Mouse (Mus musculus) cerebellum, adult 18-20 months (tissue): Measurements from ENCODE around the gene Rpia.

Experiments used
- DNase-seq, 2 experiments: peaks; one replicate each; pipeline ENCODE4 v3.0.0; 2021

Rpia gene

GRCm38 (mm10) chr6:70749750-70750149, 42.3 kb downstream of the Rpia start:
- DNase-seq = no peak

DNA sequence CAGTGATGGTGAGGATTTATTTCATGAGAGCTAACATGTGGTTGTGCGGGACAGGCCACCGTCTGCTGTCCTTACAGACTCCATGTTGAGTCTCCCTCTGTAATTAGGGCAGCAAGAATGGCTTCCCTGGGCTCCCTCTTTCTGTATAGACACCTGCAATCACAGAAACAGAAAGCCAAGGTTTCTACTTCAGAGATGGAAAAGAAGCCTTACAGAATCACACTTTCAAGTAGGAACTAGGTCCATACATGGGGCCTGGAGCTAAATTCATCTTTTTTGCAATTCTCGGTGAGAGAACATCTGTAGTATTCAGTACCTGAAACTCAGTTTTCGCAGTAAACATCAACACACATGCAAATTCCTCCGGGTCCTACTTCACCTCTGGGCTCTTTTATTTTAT, 44.3 kb downstream of the Rpia start:
- no peak for DNase-seq

GRCm38 (mm10) chr6:70743902-70744301, 48.1 kb downstream of the Rpia start:
- DNase-seq = no peak

GRCm38 (mm10) chr6:70742833-70743232, 49.2 kb downstream of the Rpia start:
- no peak for DNase-seq

GRCm38 (mm10) chr6:70740535-70740934, 51.5 kb downstream of the Rpia start:
- DNase-seq = no peak

DNA sequence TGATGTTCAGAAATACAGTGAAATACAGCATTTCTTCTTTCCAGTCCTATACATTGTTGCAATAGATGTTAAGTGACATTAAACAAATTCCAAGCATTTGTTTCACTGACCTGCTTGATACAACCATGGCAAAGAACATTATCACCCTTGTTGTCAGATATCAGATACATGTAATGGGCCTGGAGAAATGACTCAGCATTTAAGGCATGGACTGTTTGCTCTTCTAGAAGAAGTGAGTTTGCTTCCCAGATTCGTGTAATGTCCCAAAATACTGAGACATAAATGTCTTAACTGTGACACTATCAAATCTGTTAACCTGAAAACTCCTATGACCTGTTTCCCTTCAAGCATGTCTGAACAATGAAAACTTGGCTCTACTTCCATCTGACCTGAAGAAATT, 52.6 kb downstream of the Rpia start:
- DNase-seq = no peak

- DNase-seq = no peak
Measured at GRCm38 (mm10) chr6:70735528-70735927, 56.5 kb downstream of the Rpia start.

DNA sequence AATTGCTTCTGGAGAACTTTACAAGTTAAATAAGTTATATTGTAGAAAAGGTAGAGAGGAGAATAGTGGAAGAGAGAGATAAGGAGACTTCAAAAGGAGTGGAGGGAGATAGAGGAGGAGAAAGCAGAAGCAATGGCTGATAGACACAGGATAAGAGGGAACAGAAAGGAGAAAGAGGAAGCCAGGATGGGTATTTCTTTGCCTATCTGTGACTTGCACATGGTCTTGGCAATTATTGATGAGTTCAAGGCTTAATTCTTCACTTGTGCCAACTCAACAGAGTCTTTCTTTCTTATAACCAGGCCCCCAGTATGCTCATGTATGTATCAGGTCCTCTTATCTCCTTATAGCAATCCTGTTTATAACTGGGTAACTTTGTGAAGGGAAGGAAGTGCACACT, 61.2 kb downstream of the Rpia start:
- no peak for DNase-seq

GRCm38 (mm10) chr6:70729125-70729524, 62.9 kb downstream of the Rpia start:
- DNase-seq = no peak

- no peak for DNase-seq
Measured at GRCm38 (mm10) chr6:70727094-70727721, 64.8 kb downstream of the Rpia start.

DNA sequence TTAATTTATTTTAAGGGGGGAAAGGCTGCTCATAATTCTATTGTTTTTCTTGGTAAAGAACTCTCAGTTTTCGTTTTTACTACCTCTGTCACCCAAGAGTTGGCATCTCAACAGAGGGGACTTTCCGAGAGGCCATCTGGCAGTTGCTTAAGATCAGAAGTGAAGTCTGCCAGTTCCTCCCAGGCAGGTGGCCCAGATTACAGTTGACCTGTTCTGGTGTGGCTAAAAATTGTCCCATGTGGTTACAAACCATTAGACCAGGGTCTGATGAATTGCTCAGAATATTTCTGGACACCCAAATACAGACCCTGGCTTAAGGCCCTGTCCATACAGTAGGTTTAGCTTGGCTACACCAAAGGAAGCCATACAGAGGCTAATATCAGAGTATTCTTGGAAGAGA, 66.4 kb downstream of the Rpia start:
- DNase-seq = peak; percentile 42 to 55

DNA sequence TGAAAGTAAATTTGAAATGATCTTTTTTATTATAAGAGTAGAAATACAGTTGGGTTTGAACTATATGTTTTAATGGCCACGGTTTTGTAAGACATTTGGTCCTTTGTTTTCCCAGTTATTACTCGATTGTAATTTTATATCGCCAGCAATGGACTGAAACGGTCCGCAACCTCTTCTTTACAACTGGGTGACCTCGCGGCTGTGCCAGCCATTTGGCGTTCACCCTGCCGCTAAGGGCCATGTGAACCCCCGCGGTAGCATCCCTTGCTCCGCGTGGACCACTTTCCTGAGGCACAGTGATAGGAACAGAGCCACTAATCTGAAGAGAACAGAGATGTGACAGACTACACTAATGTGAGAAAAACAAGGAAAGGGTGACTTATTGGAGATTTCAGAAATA, 67.3 kb downstream of the Rpia start:
- no peak for DNase-seq

DNA sequence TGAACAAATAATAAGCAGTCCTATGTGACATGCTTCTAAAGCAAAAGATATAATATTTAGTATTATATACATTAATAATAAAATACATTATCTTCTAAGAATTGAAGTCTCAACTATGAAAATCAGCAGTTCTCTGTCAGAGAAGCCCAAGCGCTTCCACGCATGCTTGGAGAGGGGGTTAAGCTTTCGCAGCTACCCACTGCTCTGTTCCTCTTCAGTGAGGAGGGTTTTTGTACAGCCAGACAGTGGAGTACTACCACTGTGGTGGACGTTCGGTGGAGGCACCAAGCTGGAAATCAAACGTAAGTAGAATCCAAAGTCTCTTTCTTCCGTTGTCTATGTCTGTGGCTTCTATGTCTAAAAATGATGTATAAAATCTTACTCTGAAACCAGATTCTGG, 69.7 kb downstream of the Rpia start:
- DNase-seq = no peak

DNA sequence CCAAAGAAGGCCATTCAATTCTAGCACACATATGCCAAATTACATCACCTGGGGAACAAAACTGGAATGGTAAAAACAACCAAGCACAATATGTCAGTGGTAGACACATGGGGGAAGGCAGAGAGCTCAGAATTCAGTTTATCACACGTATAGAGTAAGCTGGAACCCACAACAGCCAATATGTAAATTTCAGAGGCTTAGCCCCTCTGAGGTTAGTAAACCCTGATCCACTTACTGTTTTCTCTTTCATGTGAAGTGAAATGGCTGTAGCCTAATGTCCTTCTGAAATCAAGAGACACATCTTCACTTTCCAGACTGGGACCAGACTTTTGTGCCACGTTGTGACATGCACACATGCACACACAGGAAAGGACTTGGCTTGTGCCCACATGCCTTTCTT, 73.3 kb downstream of the Rpia start:
- DNase-seq = no peak

DNA sequence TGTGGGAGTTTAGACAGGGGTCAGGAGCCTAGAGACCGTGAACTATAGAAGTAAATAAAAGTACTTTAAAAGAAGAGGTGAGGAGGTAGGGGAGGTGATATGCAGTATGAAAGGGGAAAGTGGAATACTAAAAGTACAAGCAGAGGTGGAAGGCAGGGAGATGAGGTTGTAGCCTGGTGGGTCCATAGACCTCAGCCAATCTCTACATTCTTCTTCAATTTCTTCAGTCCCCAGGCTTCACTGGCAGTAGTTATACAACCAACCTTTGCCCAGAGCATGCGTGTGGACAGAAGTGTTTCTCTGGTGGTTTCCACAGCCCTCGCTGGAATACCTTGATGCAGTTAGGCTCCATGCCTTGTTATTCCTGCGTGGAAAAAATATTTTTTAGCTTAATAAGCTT, 73.9 kb downstream of the Rpia start:
- no peak for DNase-seq

- DNase-seq = no peak
Measured at GRCm38 (mm10) chr6:70716701-70717393, 75.2 kb downstream of the Rpia start.
